Mouse (Mus musculus) G1E-ER4 (cell line): ENCODE results near the gene Tnni1. TPM values are rescaled to one million over a fixed set of nuclear protein-coding genes. Genes with fewer than 3 reads are reported as not detected.

Source experiments
- GATA1 ChIP-seq: IDR thresholded peaks from one replicate; pipeline ENCODE4 v1.8.0; 2012; ENCODE audit warnings: low read length, inconsistent platforms
- polyA plus RNA-seq: library from polyadenylated mRNA; stranded (reverse); fragments of >175 nt; gene quantifications from 2 replicates; pipeline ENCODE4 v1.2.3, GENCODE M21; 2012

Gene Tnni1
- polyA plus RNA-seq, 1 experiment, result not detected

GRCm38 (mm10) chr1:135813687-135814395 is 34.6 kb downstream of the Tnni1 start:
- TF ChIP-seq GATA1, result no peak

GRCm38 (mm10) chr1:135814531-135814930 is 35.3 kb downstream of the Tnni1 start:
- TF ChIP-seq GATA1, result no peak

GRCm38 (mm10) chr1:135817595-135817994 is 38.4 kb downstream of the Tnni1 start:
- TF ChIP-seq GATA1, result no peak

GRCm38 (mm10) chr1:135818481-135819086 is 39.4 kb downstream of the Tnni1 start, which contains the start of gene Lad1:
Gene Lad1, plus strand, starts transcription at chr1:135818598.
- TF ChIP-seq GATA1, result no peak

GRCm38 (mm10) chr1:135820071-135820470 is 40.8 kb downstream of the Tnni1 start:
- TF ChIP-seq GATA1, result no peak

GRCm38 (mm10) chr1:135820736-135821364 is 41.6 kb downstream of the Tnni1 start:
- TF ChIP-seq GATA1, result no peak

- TF ChIP-seq GATA1, result no peak
Observed at GRCm38 (mm10) chr1:135821780-135822179, 42.5 kb downstream of the Tnni1 start.

GRCm38 (mm10) chr1:135828918-135829317 is 49.7 kb downstream of the Tnni1 start:
- no peak for TF ChIP-seq GATA1

GRCm38 (mm10) chr1:135834206-135834859 is 55.1 kb downstream of the Tnni1 start:
- TF ChIP-seq GATA1, result no peak

- TF ChIP-seq GATA1, result no peak
Observed at GRCm38 (mm10) chr1:135834983-135835382, 55.7 kb downstream of the Tnni1 start.

- no peak for TF ChIP-seq GATA1
Observed at GRCm38 (mm10) chr1:135835716-135836483, 56.7 kb downstream of the Tnni1 start, which contains the start of gene Tnnt2. Gene Tnnt2, plus strand, starts transcription at chr1:135836354.

GRCm38 (mm10) chr1:135838626-135839025 is 59.4 kb downstream of the Tnni1 start:
- no peak for TF ChIP-seq GATA1

- TF ChIP-seq GATA1, result no peak
Observed at GRCm38 (mm10) chr1:135839065-135839464, 59.8 kb downstream of the Tnni1 start.

- TF ChIP-seq GATA1, result no peak
Observed at GRCm38 (mm10) chr1:135840675-135841395, 61.6 kb downstream of the Tnni1 start.

- no peak for TF ChIP-seq GATA1
Observed at GRCm38 (mm10) chr1:135843519-135844262, 64.5 kb downstream of the Tnni1 start.
